Mouse (Mus musculus) retina, postnatal 7 days (tissue): Measurements from ENCODE around the gene Adcy5.

Source experiments
- DNase-seq: peaks from one replicate; pipeline ENCODE4 v3.0.0-alpha.2; 2012; ENCODE audit warnings: low read depth, low spot score

Adcy5 gene

DNA sequence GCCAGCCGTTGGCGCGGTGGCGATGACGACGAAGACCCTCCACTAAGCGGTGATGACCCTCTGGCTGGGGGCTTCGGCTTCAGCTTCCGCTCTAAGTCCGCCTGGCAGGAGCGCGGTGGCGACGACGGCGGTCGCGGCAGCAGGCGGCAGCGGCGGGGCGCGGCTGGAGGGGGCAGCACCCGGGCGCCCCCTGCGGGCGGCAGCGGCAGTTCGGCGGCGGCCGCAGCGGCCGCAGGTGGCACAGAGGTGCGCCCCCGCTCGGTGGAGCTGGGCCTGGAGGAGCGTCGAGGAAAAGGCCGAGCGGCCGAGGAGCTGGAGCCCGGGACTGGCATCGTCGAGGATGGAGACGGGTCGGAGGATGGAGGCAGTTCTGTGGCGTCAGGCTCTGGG is 1.6 kb downstream of the Adcy5 start:
- DNase-seq: no peak

DNA sequence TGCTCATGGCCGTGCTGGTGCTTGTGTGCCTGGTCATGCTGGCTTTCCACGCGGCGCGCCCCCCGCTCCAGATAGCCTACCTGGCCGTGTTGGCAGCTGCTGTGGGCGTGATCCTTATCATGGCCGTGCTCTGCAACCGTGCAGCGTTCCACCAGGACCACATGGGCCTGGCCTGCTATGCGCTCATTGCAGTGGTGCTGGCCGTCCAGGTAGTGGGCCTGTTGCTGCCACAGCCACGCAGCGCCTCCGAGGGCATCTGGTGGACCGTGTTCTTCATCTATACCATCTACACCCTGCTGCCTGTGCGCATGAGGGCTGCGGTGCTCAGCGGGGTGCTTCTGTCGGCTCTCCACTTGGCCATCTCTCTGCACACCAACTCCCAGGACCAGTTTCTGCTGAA is 2.2 kb downstream of the Adcy5 start:
- DNase-seq: no peak

DNA sequence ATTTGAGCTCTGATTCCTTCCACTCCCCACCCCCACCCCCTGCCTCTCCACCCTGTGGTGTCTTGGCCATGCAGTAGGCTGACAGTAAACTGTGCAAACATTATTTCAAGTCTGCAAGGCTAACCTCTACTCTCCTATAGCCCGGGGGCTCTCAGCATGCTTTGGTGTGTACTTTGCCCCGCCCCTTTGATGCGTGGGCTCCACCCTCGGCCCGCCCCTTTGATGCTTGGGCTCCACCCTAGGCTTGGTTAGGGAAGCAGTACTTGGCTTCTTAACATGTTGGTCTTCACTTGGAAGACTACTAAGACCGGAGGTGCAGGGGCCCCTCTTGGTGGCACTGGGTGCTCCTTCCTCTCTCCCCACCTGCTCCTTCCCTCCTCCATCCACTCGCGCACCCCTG is 4.9 kb downstream of the Adcy5 start:
- no peak for DNase-seq

DNA sequence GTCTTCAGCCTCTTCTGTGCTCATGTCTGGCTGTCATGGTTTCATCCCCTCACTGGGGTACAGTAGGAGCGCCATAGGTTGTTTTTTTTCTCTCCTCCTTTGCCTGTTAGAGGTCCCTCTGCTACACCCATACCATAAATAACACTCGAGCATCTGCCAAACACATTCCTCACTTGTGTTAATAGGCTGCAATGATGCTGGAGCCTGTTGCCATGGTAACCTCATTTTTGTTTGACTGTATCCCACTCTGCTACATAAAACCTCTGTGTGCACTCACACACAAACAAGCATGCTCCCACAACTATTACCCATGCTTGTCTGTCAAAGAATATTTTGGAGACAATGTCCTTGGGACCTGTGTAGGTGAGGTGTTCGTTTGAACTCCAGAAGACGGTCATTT is 5.3 kb downstream of the Adcy5 start:
- DNase-seq: no peak

GRCm38 (mm10) chr16:35164361-35165224 is 9.9 kb downstream of the Adcy5 start:
- DNase-seq: no peak

GRCm38 (mm10) chr16:35165361-35165760 is 10.7 kb downstream of the Adcy5 start:
- no peak for DNase-seq

GRCm38 (mm10) chr16:35165788-35166187 is 11.1 kb downstream of the Adcy5 start:
- no peak for DNase-seq

DNA sequence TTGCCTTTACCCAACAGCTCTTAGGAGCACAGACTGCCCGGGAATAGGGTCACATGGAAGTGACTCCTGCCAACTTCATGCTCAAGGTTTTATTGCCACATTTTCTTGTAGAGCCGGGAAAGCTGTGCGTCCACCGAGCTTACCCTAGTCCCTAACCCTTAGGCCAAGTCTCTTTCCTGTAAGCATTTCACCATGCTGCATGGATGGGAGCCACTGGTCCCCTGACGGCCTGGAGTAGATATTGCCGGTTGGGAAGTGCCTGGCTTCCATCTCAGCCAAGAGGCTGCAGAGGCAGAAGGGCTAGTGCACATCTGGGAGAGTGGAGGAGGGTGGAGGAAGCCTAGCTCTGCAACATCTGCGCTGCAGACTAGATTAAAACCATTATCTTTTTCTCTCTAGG is 14.8 kb downstream of the Adcy5 start:
- DNase-seq: no peak

DNA sequence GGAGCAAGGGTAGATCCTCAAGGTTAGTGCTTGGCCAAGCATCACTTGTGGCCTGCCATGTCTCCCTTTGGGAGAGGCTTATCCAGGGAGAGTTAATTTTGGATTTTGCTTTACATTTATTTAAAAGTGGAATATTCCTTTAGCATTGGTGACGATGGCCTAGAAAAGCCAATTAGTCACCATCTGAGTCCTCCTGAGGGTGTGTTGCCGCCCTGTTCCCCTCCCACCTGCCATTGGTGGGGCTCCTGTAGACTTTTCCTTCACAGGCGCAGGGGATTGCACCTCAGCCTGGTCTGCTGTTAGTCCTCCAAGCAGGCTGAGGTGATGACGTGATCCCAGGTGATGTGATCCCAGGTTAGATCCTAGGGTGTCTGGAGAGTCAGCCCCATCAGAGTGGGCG is 17.5 kb downstream of the Adcy5 start:
- DNase-seq: no peak

DNA sequence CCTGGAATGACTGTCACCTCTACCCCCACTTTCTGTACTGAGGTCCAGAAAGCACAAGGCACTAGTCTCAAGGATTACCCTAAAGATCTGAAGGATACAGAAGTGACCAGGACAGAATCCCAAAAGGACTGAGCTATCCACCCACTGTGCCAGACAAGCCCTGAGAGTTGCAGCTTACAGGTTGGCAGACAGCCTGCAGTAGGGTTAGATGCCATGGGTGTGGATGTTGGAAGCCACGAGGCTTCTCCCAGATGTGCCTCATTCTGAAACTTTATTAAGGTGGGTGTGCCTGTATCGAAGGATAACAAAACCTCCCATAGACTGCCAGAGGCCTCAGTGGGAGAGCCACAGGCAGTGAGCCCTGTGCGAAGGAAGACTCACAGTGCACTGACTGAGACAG is 23.8 kb downstream of the Adcy5 start:
- DNase-seq: no peak

- no peak for DNase-seq
Measured at GRCm38 (mm10) chr16:35179082-35179481, 24.4 kb downstream of the Adcy5 start.

- DNase-seq: no peak
Measured at GRCm38 (mm10) chr16:35183161-35183560, 28.5 kb downstream of the Adcy5 start.

GRCm38 (mm10) chr16:35188111-35188510 is 33.4 kb downstream of the Adcy5 start:
- DNase-seq: no peak

- no peak for DNase-seq
Measured at GRCm38 (mm10) chr16:35189420-35190141, 34.9 kb downstream of the Adcy5 start.

- no peak for DNase-seq
Measured at GRCm38 (mm10) chr16:35190777-35191176, 36.1 kb downstream of the Adcy5 start.

DNA sequence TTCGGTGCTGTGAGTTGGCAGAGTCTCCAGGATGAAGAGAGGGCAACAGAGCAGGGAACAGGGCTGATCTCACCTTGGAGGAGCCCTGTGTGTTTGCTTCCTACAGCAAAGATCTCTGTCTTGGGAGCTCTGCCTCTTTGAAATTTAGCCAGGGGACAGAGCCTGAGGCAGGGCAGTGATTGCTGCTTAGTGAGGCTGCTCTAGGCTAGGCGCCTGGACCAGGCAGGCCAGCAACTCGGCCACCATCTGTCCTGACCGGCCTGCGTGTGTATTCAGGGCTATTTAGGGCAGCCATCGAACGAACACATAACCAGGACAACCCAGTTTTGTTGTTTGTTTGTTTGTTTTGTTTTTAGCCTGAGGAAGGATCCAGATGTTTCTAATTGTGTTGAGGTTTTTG is 36.6 kb downstream of the Adcy5 start:
- DNase-seq: no peak

DNA sequence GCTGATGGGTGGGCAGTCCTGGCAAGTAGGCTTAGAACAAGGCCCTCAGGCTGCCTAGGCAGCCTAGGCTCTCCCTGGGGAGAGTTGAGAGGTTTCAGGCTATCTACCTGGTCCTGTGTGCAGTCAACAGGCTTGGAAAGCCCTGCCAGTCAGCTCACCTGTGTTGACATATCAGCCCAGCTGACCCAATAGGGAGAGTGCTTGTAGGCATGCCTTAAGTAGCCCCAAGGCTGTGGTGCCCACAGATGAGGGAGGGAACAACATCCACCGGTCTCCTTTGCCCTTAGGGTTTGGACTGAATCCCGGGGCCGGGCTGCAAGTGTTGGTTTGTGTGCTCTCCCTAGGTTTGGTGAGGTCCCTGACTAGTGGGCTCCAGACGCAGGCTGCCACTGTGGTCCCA is 37.8 kb downstream of the Adcy5 start:
- DNase-seq: no peak

- DNase-seq: no peak
Measured at GRCm38 (mm10) chr16:35193357-35193756, 38.7 kb downstream of the Adcy5 start.

DNA sequence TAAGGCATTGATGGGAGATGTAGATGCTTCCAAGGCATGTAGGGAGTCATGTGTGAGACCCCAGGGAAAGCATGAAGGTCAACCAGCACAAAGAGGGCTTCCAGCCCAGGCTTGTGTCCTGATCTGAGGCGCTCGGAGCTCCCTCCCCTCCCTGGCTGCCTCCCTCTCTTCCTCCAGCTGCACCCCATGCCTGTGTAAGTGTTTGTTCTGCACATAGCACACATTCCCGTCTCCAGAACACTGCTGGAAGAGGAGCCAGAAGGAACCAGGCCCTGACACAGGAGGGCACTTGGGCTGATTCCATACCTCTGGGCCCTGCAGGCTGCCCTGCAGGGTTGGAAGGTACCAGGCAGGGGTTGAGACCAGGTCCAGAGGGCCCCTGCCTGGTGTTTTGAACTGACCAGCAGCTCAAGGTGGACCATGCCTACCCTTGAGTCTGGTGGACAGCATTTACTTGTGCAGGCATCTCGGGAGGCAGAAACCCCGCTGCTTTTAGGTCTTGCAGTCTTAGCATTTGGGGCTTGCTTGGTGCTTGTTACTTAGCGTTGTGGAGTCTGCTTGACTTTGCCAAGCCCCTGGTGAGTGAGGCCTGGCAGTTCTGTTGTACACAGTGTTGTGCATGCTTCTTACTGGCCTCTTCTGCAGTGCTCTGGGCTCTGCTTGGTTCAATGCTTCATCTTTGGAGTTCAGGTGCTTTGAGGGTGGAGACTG is 45.2 kb downstream of the Adcy5 start:
- DNase-seq: no peak

- no peak for DNase-seq
Measured at GRCm38 (mm10) chr16:35200432-35201142, 45.9 kb downstream of the Adcy5 start.

DNA sequence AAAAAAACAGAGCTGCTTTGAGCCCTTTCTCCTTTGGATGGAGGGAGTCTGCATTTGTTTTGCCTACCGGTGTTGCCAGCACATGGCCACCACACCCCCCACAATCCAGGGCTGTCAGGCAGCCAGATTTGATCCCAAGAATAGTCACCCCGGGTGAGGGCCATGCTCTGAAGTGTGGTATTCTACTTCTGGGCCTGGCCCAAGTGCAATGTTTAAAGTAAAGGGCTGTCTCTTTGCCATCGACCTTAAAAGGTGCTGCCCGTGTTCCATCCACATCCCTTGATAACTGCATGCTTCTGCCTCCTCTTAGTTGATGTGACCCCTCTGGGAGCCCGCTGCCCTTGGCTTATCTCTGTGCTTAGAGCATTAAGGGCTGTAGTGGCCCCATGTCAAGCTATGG is 46.6 kb downstream of the Adcy5 start:
- DNase-seq: no peak

- DNase-seq: no peak
Measured at GRCm38 (mm10) chr16:35203511-35203910, 48.8 kb downstream of the Adcy5 start.
